Mouse (Mus musculus) heart, embryonic 16.5 days (tissue): ENCODE measurements around the gene Hdac9. TPM values are rescaled to one million over a fixed set of nuclear protein-coding genes. Genes with fewer than 3 reads are reported as not detected.

Source experiments
- ATAC-seq: fragments of 200-750 bp; cut with Nextera tagmentation; replicated peaks from 2 replicates; pipeline ENCODE4 v1.8.0; 2017; ENCODE audit warnings: moderate number of reproducible peaks; ENCODE audit not compliant: insufficient read depth, low FRiP score; ENCODE audit errors: extremely low read depth
- H3K27ac ChIP-seq: fragments of 300-500 bp; sonication (generic); 2 replicates; pipeline ENCODE4 v1.5.1; 2014; ENCODE audit warnings: mild to moderate bottlenecking, low read length, control low read depth, moderate library complexity
- H3K27me3 ChIP-seq: fragments of 300-500 bp; sonication (generic); 2 replicates; pipeline ENCODE4 v1.6.1; 2014; ENCODE audit warnings: low read length, mixed read lengths; ENCODE audit not compliant: control insufficient read depth, insufficient read depth
- H3K36me3 ChIP-seq: fragments of 300-500 bp; sonication (generic); 2 replicates; pipeline ENCODE4 v1.6.1; 2014; ENCODE audit not compliant: control insufficient read depth, insufficient read depth
- H3K4me1 ChIP-seq: fragments of 300-500 bp; sonication (generic); 2 replicates; pipeline ENCODE4 v1.6.1; 2014; ENCODE audit warnings: low read length, mixed read lengths; ENCODE audit not compliant: control insufficient read depth, insufficient read depth
- H3K4me2 ChIP-seq: fragments of 300-500 bp; sonication (generic); 2 replicates; pipeline ENCODE4 v1.6.1; 2014; ENCODE audit warnings: low read depth, mild to moderate bottlenecking, control low read depth, low read length
- H3K4me3 ChIP-seq: fragments of 300-500 bp; sonication (generic); 2 replicates; pipeline ENCODE4 v1.5.1; 2014; ENCODE audit warnings: mild to moderate bottlenecking, control low read depth, low read length
- H3K9ac ChIP-seq: fragments of 300-500 bp; sonication (generic); 2 replicates; pipeline ENCODE4 v1.6.1; 2014; ENCODE audit warnings: low read length, control low read depth
- H3K9me3 ChIP-seq: fragments of 300-500 bp; sonication (generic); replicated peaks from 2 replicates; pipeline ENCODE4 v1.6.1; 2016; ENCODE audit warnings: low read length; ENCODE audit not compliant: control insufficient read depth
- WGBS: fragments of 180-500 bp; shearing (Covaris S2); extraction: QIAGEN DNeasy Blood & Tissue Kit; methylation state at CpG from one replicate; pipeline ENCODE4 v1.1.7; 2014; 5-methylcytosine and 5-hydroxymethylcytosine counted together
- polyA plus RNA-seq: library from polyadenylated mRNA; unstranded; fragments of >200 nt; fragmentation: Nextera tagmentation; extraction: Ambion mirVana; gene quantifications from 2 replicates; pipeline ENCODE4 v1.2.1, GENCODE M21; 2015

Hdac9 gene
- polyA plus RNA-seq, 1 experiment from 2014 or later: 21.4 TPM

GRCm38 (mm10) chr12:34888694-34889093 is 28.2 kb downstream of the Hdac9 start:
- Histone ChIP-seq H3K9me3 (peaks cover 5% of the 10 kb centered on the region; the same call in 1 of the 2 replicates), H3K4me3 (no peak overlapping the region), H3K27me3 (no peaks in the 10 kb centered on the region), H3K9ac (no peak overlapping the region), H3K27ac (no peak overlapping the region), H3K36me3 (no peaks in the 10 kb centered on the region), H3K4me1 (no peaks in the 10 kb centered on the region), H3K4me2 (no peak overlapping the region)
- ATAC-seq: no peak
- WGBS: 63% methylated on average over 4 of the region's 4 CpGs

GRCm38 (mm10) chr12:34874926-34875325 is 42.0 kb downstream of the Hdac9 start:
- 74% methylated on average over 2 of the region's 2 CpGs for WGBS
- H3K27me3 ChIP-seq: no peaks in the 10 kb centered on the region
- H3K4me1 ChIP-seq: no peaks in the 10 kb centered on the region
- ATAC-seq: no peak
- H3K27ac ChIP-seq: no peak overlapping the region
- H3K36me3 ChIP-seq: no peaks in the 10 kb centered on the region
- H3K4me3 ChIP-seq: no peak overlapping the region
- no peaks in the 10 kb centered on the region for H3K9me3 ChIP-seq
- H3K4me2 ChIP-seq: no peak overlapping the region
- no peak overlapping the region for H3K9ac ChIP-seq

DNA sequence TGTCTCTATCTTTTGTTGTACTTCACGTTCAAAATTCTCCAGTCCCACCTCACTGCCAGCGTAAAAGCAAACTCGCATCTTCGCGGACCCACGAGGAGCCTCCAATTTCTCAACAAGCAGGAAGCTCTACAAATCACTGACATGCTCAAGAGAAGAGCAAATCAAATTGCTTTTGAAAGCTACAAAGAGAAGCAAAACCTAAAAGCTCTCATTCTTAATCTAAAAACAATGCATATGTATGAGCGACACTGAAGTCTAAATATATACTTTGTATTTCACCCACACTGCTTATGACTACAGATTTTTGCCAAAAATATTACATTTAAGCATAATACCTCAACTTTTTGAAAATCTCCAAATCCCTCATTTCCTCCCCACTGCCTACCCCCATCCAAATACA is 45.9 kb downstream of the Hdac9 start:
- H3K27me3 ChIP-seq: no peaks in the 10 kb centered on the region
- no peaks in the 10 kb centered on the region for H3K9me3 ChIP-seq
- H3K9ac ChIP-seq: no peak overlapping the region
- no peak for ATAC-seq
- H3K4me2 ChIP-seq: no peak overlapping the region
- H3K4me1 ChIP-seq: no peaks in the 10 kb centered on the region
- no peaks in the 10 kb centered on the region for H3K36me3 ChIP-seq
- H3K4me3 ChIP-seq: no peak overlapping the region
- H3K27ac ChIP-seq: no peak overlapping the region
- 77% methylated on average over 7 of the region's 7 CpGs for WGBS

- Histone ChIP-seq H3K9ac (no peak overlapping the region), H3K9me3 (no peaks in the 10 kb centered on the region), H3K4me3 (no peak overlapping the region), H3K27me3 (no peaks in the 10 kb centered on the region), H3K4me2 (no peak overlapping the region), H3K36me3 (no peaks in the 10 kb centered on the region), H3K4me1 (peaks cover 7% of the 10 kb centered on the region), H3K27ac (no peak overlapping the region)
- 90% methylated on average over 4 of the region's 4 CpGs for WGBS
- no peak for ATAC-seq
Measured at GRCm38 (mm10) chr12:34841196-34841595, 75.7 kb downstream of the Hdac9 start.

- WGBS: 67% methylated on average over 5 of the region's 5 CpGs
- ATAC-seq: no peak
Measured at GRCm38 (mm10) chr12:34837318-34837717, 79.6 kb downstream of the Hdac9 start.

DNA sequence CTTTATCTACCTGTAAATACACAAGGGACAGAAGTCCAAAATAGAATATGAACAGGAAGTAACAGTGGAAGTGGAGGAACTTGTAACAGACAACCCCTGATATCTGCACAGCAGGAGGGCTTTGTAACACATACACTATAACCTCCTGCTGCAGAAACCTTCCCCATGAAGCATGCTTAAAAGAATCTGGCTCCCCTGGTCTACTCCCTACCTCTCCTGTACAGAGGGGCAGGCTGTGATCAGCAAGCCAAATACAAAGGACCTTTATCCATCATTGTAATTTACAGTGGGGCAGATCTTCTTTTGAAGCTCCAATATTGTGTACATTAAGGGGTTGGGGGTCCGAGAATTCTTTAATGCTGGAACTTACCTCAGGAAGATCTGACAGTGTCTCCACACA is 80.0 kb downstream of the Hdac9 start:
- Histone ChIP-seq H3K4me2 (no peak overlapping the region), H3K9ac (no peak overlapping the region), H3K27ac (no peak overlapping the region), H3K27me3 (no peaks in the 10 kb centered on the region), H3K4me1 (peaks cover 7% of the 10 kb centered on the region), H3K9me3 (no peaks in the 10 kb centered on the region), H3K4me3 (no peak overlapping the region), H3K36me3 (no peaks in the 10 kb centered on the region)
- WGBS: 63% methylated on average over 1 of the region's 1 CpGs
- ATAC-seq: no peak

More at GRCm38 (mm10) chr12:34837318-34837717, 79.6 kb downstream of the Hdac9 start:
- Histone ChIP-seq H3K4me3 (no peak overlapping the region), H3K27ac (no peak overlapping the region), H3K27me3 (no peaks in the 10 kb centered on the region), H3K9me3 (no peaks in the 10 kb centered on the region), H3K9ac (no peak overlapping the region), H3K4me2 (no peak overlapping the region), H3K36me3 (no peaks in the 10 kb centered on the region), H3K4me1 (peaks cover 7% of the 10 kb centered on the region)

GRCm38 (mm10) chr12:34836085-34836484 is 80.8 kb downstream of the Hdac9 start:
- peaks cover 7% of the 10 kb centered on the region for H3K4me1 ChIP-seq
- no peak overlapping the region for H3K27ac ChIP-seq
- 92% methylated on average over 1 of the region's 1 CpGs for WGBS
- no peaks in the 10 kb centered on the region for H3K36me3 ChIP-seq
- H3K4me2 ChIP-seq: no peak overlapping the region
- H3K4me3 ChIP-seq: no peak overlapping the region
- H3K9me3 ChIP-seq: no peaks in the 10 kb centered on the region
- no peak for ATAC-seq
- no peak overlapping the region for H3K9ac ChIP-seq
- no peaks in the 10 kb centered on the region for H3K27me3 ChIP-seq

DNA sequence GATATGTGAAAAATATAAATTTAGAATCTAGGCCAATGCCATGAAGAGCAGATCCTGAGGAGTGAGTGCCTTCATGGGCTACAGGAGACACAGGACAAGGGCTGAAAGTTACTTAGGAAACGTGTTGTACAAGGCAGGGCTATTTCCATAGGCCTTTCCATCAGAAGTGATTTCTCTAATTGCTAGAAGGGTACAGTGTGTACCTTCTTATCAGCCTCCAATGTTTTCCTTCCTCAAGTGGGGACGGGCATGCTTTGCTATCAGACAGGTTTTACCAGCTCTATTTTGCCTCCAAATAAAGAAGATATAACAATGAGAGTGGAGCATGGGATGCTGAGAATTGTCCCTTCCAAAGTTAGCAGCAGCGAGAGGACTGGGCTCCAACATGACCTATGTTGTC is 81.4 kb downstream of the Hdac9 start:
- 56% methylated on average over 3 of the region's 3 CpGs for WGBS
- Histone ChIP-seq H3K36me3 (no peaks in the 10 kb centered on the region), H3K4me2 (no peak overlapping the region), H3K9ac (no peak overlapping the region), H3K27me3 (no peaks in the 10 kb centered on the region), H3K4me3 (no peak overlapping the region), H3K27ac (no peak overlapping the region), H3K4me1 (peaks cover 7% of the 10 kb centered on the region), H3K9me3 (no peaks in the 10 kb centered on the region)
- no peak for ATAC-seq

DNA sequence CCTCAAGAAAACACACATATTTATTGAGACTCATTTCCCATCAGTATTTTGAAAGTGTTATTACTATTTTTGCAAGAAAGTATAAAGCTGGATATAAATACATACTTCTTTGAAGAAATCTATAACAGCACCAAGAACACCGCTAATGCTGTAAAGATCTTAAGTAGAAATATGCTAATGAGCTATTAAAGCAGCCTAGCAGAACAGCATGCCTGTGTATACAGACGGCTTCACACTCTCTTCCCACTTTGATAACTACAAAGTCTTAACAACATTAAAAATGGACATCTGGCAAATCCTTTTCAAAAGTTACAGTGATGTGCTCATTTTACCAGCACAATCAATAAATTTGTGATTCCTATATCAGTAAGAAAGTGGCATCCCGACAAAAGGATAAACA is 88.2 kb downstream of the Hdac9 start:
- Histone ChIP-seq H3K4me1 (no peaks in the 10 kb centered on the region), H3K27ac (no peak overlapping the region), H3K36me3 (no peaks in the 10 kb centered on the region), H3K4me3 (no peak overlapping the region), H3K9ac (no peak overlapping the region), H3K4me2 (no peak overlapping the region), H3K9me3 (no peaks in the 10 kb centered on the region), H3K27me3 (no peaks in the 10 kb centered on the region)
- ATAC-seq: no peak
- WGBS: 74% methylated on average over 3 of the region's 3 CpGs

GRCm38 (mm10) chr12:34826931-34827330 is 90.0 kb downstream of the Hdac9 start:
- Histone ChIP-seq H3K9ac (no peak overlapping the region), H3K9me3 (no peaks in the 10 kb centered on the region), H3K27me3 (no peaks in the 10 kb centered on the region), H3K4me1 (no peaks in the 10 kb centered on the region), H3K4me2 (no peak overlapping the region), H3K27ac (no peak overlapping the region), H3K36me3 (no peaks in the 10 kb centered on the region), H3K4me3 (no peak overlapping the region)
- no peak; the same call in 1 of the 2 replicates for ATAC-seq
- 75% methylated on average over 4 of the region's 4 CpGs for WGBS
